Mouse (Mus musculus): ENCODE measurements at regions not wholly inside any gene's neighbourhood (a gene's known extent, or its start where the extent isn't known, plus 50 kb on each side); places are given as distances from the start of the nearest gene placed in this dataset.

GRCm38 (mm10) chrX:11855910-11856309, 304.2 kb downstream of the Bcor start:
- 73% methylated on average over 4 of the region's 4 CpGs for WGBS (ENCODE audit: insufficient replicate concordance)
- Histone ChIP-seq H3K4me1 (replicated peaks; ENCODE audit: control insufficient read depth in 2 of 2, insufficient read depth in 2 of 2, low read length in 1 of 2) (no peaks in the 10 kb centered on the region), H3K27me3 (ENCODE audit: control insufficient read depth, insufficient read depth, low read length) (no peaks in the 10 kb centered on the region), H3K36me3 (replicated peaks; ENCODE audit: control insufficient read depth, insufficient read depth, low read depth) (no peaks in the 10 kb centered on the region), H3K4me3 (ENCODE audit: insufficient read depth in 1 of 2, low read depth in 2 of 2, low read length in 2 of 2) (no peak overlapping the region), H3K27ac (no peak overlapping the region), H3K9ac (replicated peaks) (no peak overlapping the region), H3K9me3 (ENCODE audit: control insufficient read depth, low read length) (no peaks in the 10 kb centered on the region), H3K4me2 (ENCODE audit: low read depth) (no peak overlapping the region)
- DNase-seq (ENCODE audit: low read depth in 3 of 3, low spot score in 3 of 3) (no peak), ATAC-seq (ENCODE audit: insufficient read depth) (no peak)
- TF ChIP-seq CTCF (IDR thresholded peaks at IDR 0.05; ENCODE audit: low read depth), result no peak
- TF ChIP-seq EP300 (IDR thresholded peaks at IDR 0.05; ENCODE audit: low read depth), result no peak

GRCm38 (mm10) chrX:11859396-11859795, 300.8 kb downstream of the Bcor start:
- Histone ChIP-seq H3K36me3 (replicated peaks; ENCODE audit: control insufficient read depth, insufficient read depth, low read depth) (no peaks in the 10 kb centered on the region), H3K4me1 (replicated peaks; ENCODE audit: control insufficient read depth in 2 of 2, insufficient read depth in 2 of 2, low read length in 1 of 2) (no peaks in the 10 kb centered on the region), H3K27me3 (ENCODE audit: control insufficient read depth, insufficient read depth, low read length) (no peaks in the 10 kb centered on the region), H3K9ac (replicated peaks) (no peak overlapping the region), H3K4me2 (ENCODE audit: low read depth) (no peak overlapping the region), H3K27ac (no peak overlapping the region), H3K4me3 (ENCODE audit: insufficient read depth in 1 of 2, low read depth in 2 of 2, low read length in 2 of 2) (no peak overlapping the region), H3K9me3 (ENCODE audit: control insufficient read depth, low read length) (no peaks in the 10 kb centered on the region)
- WGBS (ENCODE audit: insufficient replicate concordance), result 44% methylated on average over 9 of the region's 9 CpGs
- ATAC-seq (ENCODE audit: insufficient read depth) (no peak), DNase-seq (ENCODE audit: low read depth in 3 of 3, low spot score in 3 of 3) (no peak)
- TF ChIP-seq CTCF (IDR thresholded peaks at IDR 0.05; ENCODE audit: low read depth), result no peak
- TF ChIP-seq EP300 (IDR thresholded peaks at IDR 0.05; ENCODE audit: low read depth), result no peak

- no peak overlapping the region for H3K4me3 ChIP-seq (ENCODE audit: insufficient read depth in 1 of 2, low read depth in 2 of 2, low read length in 2 of 2)
- DNase-seq (ENCODE audit: low read depth in 3 of 3, low spot score in 3 of 3) (no peak), ATAC-seq (ENCODE audit: insufficient read depth) (no peak)
- H3K4me1 ChIP-seq (replicated peaks; ENCODE audit: control insufficient read depth in 2 of 2, insufficient read depth in 2 of 2, low read length in 1 of 2), result no peaks in the 10 kb centered on the region
- no peak overlapping the region for H3K9ac ChIP-seq (replicated peaks)
- H3K9me3 ChIP-seq (ENCODE audit: control insufficient read depth, low read length), result no peaks in the 10 kb centered on the region
- no peaks in the 10 kb centered on the region for H3K27me3 ChIP-seq (ENCODE audit: control insufficient read depth, insufficient read depth, low read length)
- H3K4me2 ChIP-seq (ENCODE audit: low read depth), result no peak overlapping the region
- no peak overlapping the region for H3K27ac ChIP-seq
- 63% methylated on average over 11 of the region's 11 CpGs for WGBS (ENCODE audit: insufficient replicate concordance)
- H3K36me3 ChIP-seq (replicated peaks; ENCODE audit: control insufficient read depth, insufficient read depth, low read depth), result no peaks in the 10 kb centered on the region
- no peak for TF ChIP-seq EP300 (IDR thresholded peaks at IDR 0.05; ENCODE audit: low read depth)
- TF ChIP-seq CTCF (IDR thresholded peaks at IDR 0.05; ENCODE audit: low read depth), result no peak
Observed at GRCm38 (mm10) chrX:11861119-11861708, 298.9 kb downstream of the Bcor start.

GRCm38 (mm10) chrX:11861892-11862291, 298.3 kb downstream of the Bcor start:
- H3K36me3 ChIP-seq (replicated peaks; ENCODE audit: control insufficient read depth, insufficient read depth, low read depth), result no peaks in the 10 kb centered on the region
- no peak overlapping the region for H3K9ac ChIP-seq (replicated peaks)
- H3K27me3 ChIP-seq (ENCODE audit: control insufficient read depth, insufficient read depth, low read length), result no peaks in the 10 kb centered on the region
- H3K4me2 ChIP-seq (ENCODE audit: low read depth), result no peak overlapping the region
- H3K9me3 ChIP-seq (ENCODE audit: control insufficient read depth, low read length), result no peaks in the 10 kb centered on the region
- ATAC-seq (ENCODE audit: insufficient read depth) (no peak), DNase-seq (ENCODE audit: low read depth in 3 of 3, low spot score in 3 of 3) (no peak)
- H3K27ac ChIP-seq, result no peak overlapping the region
- H3K4me1 ChIP-seq (replicated peaks; ENCODE audit: control insufficient read depth in 2 of 2, insufficient read depth in 2 of 2, low read length in 1 of 2), result no peaks in the 10 kb centered on the region
- no peak for TF ChIP-seq EP300 (IDR thresholded peaks at IDR 0.05; ENCODE audit: low read depth)
- no peak for TF ChIP-seq CTCF (IDR thresholded peaks at IDR 0.05; ENCODE audit: low read depth)
- WGBS (ENCODE audit: insufficient replicate concordance), result 22% methylated on average over 8 of the region's 8 CpGs
- H3K4me3 ChIP-seq (ENCODE audit: insufficient read depth in 1 of 2, low read depth in 2 of 2, low read length in 2 of 2), result no peak overlapping the region

GRCm38 (mm10) chrX:11863106-11863505, 297.0 kb downstream of the Bcor start:
- Histone ChIP-seq H3K4me2 (ENCODE audit: low read depth) (no peak overlapping the region), H3K27ac (no peak overlapping the region), H3K4me1 (replicated peaks; ENCODE audit: control insufficient read depth in 2 of 2, insufficient read depth in 2 of 2, low read length in 1 of 2) (no peaks in the 10 kb centered on the region), H3K27me3 (ENCODE audit: control insufficient read depth, insufficient read depth, low read length) (no peaks in the 10 kb centered on the region), H3K4me3 (ENCODE audit: insufficient read depth in 1 of 2, low read depth in 2 of 2, low read length in 2 of 2) (no peak overlapping the region), H3K9me3 (ENCODE audit: control insufficient read depth, low read length) (no peaks in the 10 kb centered on the region), H3K9ac (replicated peaks) (no peak overlapping the region), H3K36me3 (replicated peaks; ENCODE audit: control insufficient read depth, insufficient read depth, low read depth) (no peaks in the 10 kb centered on the region)
- DNase-seq (ENCODE audit: low read depth in 3 of 3, low spot score in 3 of 3) (no peak), ATAC-seq (ENCODE audit: insufficient read depth) (no peak)
- TF ChIP-seq CTCF (IDR thresholded peaks at IDR 0.05; ENCODE audit: low read depth) (no peak), EP300 (IDR thresholded peaks at IDR 0.05; ENCODE audit: low read depth) (no peak)
- 42% methylated on average over 3 of the region's 3 CpGs for WGBS (ENCODE audit: insufficient replicate concordance)

Data from liver, embryonic 14.5 days (tissue).